Mouse (Mus musculus) 3T3-L1 (cell line): ENCODE data around the gene Tmem60.

Experiments
- DNase-seq: peaks from one replicate; pipeline ENCODE4 v3.0.0-alpha.2; 2015; ENCODE audit warnings: low read depth, low spot score

The Tmem60 gene

GRCm38 (mm10) chr5:20881915-20882800, at the start of gene Tmem60, which contains the start of gene Phtf2:
Tmem60 (plus strand) TSS chr5:20882191.
Phtf2 (minus strand) TSS chr5:20882124.
- peak; percentile 99 for DNase-seq

GRCm38 (mm10) chr5:20834399-20834798, 47.6 kb upstream of the Tmem60 start:
- no peak for DNase-seq

GRCm38 (mm10) chr5:20837082-20837481, 44.9 kb upstream of the Tmem60 start:
- no peak for DNase-seq

GRCm38 (mm10) chr5:20843405-20843804, 38.6 kb upstream of the Tmem60 start:
- DNase-seq, result no peak

- no peak for DNase-seq
Measured at GRCm38 (mm10) chr5:20843816-20844215, 38.2 kb upstream of the Tmem60 start.

- no peak for DNase-seq
Measured at GRCm38 (mm10) chr5:20847010-20847409, 35.0 kb upstream of the Tmem60 start.

- no peak for DNase-seq
Measured at GRCm38 (mm10) chr5:20855066-20855465, 26.9 kb upstream of the Tmem60 start.

GRCm38 (mm10) chr5:20858404-20858803, 23.6 kb upstream of the Tmem60 start:
- no peak for DNase-seq

- no peak for DNase-seq
Measured at GRCm38 (mm10) chr5:20860565-20860964, 21.4 kb upstream of the Tmem60 start.

GRCm38 (mm10) chr5:20861901-20862300, 20.1 kb upstream of the Tmem60 start:
- DNase-seq, result peak; percentile 30

GRCm38 (mm10) chr5:20864216-20864969, 17.6 kb upstream of the Tmem60 start:
- DNase-seq, result no peak

- no peak for DNase-seq
Measured at GRCm38 (mm10) chr5:20865193-20865755, 16.7 kb upstream of the Tmem60 start.

GRCm38 (mm10) chr5:20873146-20873545, 8.8 kb upstream of the Tmem60 start:
- DNase-seq, result peak; percentile 64

GRCm38 (mm10) chr5:20876934-20877426, 5.0 kb upstream of the Tmem60 start:
- DNase-seq, result no peak

GRCm38 (mm10) chr5:20880386-20880785, 1.6 kb upstream of the Tmem60 start:
- no peak for DNase-seq

- peak; percentile 45 for DNase-seq
Measured at GRCm38 (mm10) chr5:20880797-20881775, 905 bp upstream of the Tmem60 start.

- DNase-seq, result no peak
Measured at GRCm38 (mm10) chr5:20884036-20884620, 2.1 kb downstream of the Tmem60 start.

- no peak for DNase-seq
Measured at GRCm38 (mm10) chr5:20897446-20898167, 15.6 kb downstream of the Tmem60 start.

GRCm38 (mm10) chr5:20904647-20905046, 22.7 kb downstream of the Tmem60 start:
- no peak for DNase-seq

GRCm38 (mm10) chr5:20905437-20905836, 23.4 kb downstream of the Tmem60 start:
- DNase-seq, result no peak
